Mouse (Mus musculus): Measurements from ENCODE around the gene Cenps. TPM values are rescaled to one million over a fixed set of nuclear protein-coding genes. Genes with fewer than 3 reads are reported as not detected.

Gene Cenps
- polyA plus RNA-seq, 1 experiment from 2014 or later: 40.6 TPM

Other genes starting within 250 kb of the Cenps start
- 52.3 and 61.1 TPM in 2 replicates for gene Pex14, start 37.8 kb downstream of the Cenps start, polyA plus RNA-seq (2015; fragmentation: Nextera tagmentation; extraction: Ambion mirVana)
- gene Dffa, start 33.5 kb downstream of the Cenps start, polyA plus RNA-seq (2015; fragmentation: Nextera tagmentation; extraction: Ambion mirVana): 33.2 and 36.2 TPM in 2 replicates
- gene Cort, start 10.9 kb downstream of the Cenps start, polyA plus RNA-seq (2015; fragmentation: Nextera tagmentation; extraction: Ambion mirVana): 0.32 TPM in 1 of 2 replicates, not detected in the other
- 124 and 129 TPM in 2 replicates for gene Pgd, start 29.1 kb upstream of the Cenps start, polyA plus RNA-seq (2015; fragmentation: Nextera tagmentation; extraction: Ambion mirVana)
- 31.1 and 31.3 TPM in 2 replicates for gene Kif1b, start 170.1 kb upstream of the Cenps start, polyA plus RNA-seq (2015; fragmentation: Nextera tagmentation; extraction: Ambion mirVana)

Data from kidney, embryonic 15.5 days (tissue).